Mouse (Mus musculus) ovary, postnatal 36 days (tissue): Measurements from ENCODE around the gene Fbxo3.
"Not testable (repeated sequence)": the region's sequence is repeated elsewhere in the genome, so short reads cannot be mapped to it uniquely, and the experiment has no call there.

Source experiments
- DNase-seq: peaks from one replicate; pipeline ENCODE4 v3.0.0; 2022; ENCODE audit warnings: low spot score, mixed read lengths

The Fbxo3 gene

DNA sequence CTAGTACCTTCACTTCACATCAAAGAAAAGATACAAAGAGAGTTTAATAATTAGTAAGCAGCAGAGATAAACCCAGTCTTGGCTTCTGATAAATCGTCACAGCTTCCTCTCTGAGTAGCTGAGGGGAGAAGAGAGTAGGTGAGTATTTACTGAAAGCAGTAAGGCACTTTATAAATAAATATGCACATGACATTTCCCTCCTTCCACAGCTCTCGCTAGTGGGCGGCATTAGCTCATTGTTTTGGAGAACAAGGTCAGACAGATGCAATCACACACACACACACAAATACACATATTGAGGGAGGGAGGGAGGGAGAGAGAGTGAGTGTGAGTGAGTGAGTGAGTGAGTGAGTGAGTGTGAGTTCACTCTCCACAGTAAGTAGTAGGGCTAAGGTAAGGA is 8.8 kb downstream of the Fbxo3 start:
- DNase-seq, result no peak

DNA sequence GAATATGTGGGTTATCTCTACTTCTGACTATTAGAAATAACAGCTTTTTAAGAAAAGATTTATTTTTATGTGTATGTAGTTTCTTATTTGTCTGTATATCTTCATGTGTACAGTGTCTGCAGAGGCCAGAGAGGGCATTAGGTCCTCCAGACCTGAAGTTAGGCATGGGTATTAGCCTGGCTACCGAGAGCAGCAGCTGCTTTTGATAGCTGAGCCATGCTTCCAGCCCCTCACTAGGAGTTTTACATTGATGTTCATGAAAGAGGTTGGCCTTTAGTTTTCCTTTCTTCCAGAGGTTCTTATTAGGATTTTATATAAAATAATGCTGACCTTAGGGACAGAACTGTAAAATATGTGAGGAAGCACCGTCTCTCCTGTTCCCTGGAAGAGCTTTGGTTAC is 10.7 kb downstream of the Fbxo3 start:
- DNase-seq, result no peak

- DNase-seq, result no peak
These were observed 14.1 kb downstream of the Fbxo3 start for GRCm38 (mm10) chr2:104041632-104042031.

DNA sequence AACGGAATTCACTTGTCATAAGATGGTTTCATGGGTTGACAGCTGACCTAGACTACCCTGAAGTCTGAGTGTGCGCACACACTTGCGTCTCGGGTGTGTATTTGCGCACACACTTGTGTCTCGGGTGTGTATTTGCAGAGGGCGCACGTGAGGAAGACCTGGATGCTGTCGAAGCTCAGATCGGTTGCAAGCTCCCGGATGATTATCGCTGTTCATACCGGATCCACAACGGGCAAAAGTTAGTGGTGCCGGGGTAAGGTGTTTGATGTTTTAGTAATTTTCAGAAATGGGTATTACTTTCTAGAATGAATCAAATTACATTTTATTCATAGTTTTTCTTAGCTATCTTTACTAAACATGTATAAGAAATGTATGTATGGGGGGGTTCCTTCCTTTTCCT is 15.2 kb downstream of the Fbxo3 start:
- DNase-seq, result no peak

DNA sequence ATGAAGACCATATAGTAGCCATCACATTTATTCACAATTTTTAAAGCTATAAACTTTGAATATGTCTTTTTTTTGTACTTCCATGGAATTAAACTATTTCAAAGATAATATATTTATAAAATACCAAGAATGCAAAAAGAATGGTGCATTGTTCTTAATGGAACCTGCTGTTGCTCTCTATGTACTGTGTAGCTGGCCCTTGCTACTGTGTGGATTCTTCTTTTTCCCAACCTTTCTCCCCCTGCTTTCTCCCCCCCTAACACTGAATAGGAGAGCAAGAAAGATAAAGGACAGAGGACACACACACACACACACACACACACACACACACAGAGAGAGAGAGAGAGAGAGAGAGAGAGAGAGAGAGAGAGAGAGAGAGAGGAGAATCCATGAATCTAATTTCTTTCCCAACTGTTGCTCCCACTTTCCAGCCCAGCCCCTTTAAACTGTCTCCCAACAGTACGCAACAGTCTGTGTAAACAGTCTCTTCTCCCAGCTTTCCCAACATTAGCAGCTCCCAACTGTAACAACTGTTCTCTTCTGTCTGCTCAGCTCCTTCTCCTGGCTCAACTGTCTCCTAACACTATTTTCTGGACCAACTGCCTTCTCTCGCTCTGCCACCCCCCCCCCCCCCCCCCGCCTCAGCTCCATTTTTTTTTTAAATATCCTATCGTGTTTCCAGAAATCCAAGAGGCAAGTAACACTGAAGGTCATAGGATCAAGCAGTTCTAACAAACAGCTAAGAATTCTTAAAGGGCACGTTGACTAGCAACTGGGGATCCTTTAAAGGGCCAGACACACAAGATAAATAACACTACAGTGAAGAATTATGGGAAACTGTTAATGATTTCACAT is 16.3 kb downstream of the Fbxo3 start:
- DNase-seq, result no peak

- DNase-seq, result no peak
These were observed 17.1 kb downstream of the Fbxo3 start for GRCm38 (mm10) chr2:104044479-104045080.

DNA sequence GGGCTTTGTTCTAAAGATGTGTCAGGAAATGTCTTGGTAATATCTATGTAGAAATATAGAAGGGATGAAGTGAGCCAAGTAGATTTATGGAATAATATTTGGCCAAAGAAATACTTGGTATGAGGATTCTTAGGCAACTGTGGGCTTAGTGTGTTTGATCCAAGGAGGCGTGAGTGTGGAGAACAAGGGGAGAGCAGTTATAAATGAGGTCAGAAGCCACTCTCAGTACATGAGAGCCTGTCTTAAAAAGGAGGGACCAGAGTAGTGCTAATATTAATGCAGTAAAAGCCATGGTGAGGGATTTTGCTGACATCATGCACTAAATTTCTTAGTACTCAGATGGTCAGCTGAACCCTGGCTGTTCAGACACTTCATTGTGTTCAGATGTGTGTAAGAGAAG is 30.9 kb downstream of the Fbxo3 start:
- no peak for DNase-seq

DNA sequence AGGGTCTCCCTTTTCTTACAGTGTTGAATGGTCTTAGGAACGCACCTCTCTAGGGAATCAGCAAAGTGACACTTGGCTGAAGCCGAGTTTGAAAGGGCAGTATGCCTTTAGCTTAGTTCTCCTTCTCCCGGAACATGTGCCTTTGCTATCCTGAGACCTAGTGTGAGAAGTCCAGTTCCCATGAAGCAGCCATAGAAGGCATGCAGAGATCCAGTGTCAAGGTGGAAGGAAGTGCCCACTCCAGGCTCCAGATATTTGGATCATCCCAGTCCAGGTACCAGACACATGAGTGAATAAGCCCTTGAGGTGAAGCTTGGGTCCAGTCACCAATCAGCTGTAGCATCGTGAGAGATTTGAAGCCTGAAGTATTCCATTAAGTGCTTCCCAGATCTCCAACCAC is 31.4 kb downstream of the Fbxo3 start:
- DNase-seq, result no peak

DNA sequence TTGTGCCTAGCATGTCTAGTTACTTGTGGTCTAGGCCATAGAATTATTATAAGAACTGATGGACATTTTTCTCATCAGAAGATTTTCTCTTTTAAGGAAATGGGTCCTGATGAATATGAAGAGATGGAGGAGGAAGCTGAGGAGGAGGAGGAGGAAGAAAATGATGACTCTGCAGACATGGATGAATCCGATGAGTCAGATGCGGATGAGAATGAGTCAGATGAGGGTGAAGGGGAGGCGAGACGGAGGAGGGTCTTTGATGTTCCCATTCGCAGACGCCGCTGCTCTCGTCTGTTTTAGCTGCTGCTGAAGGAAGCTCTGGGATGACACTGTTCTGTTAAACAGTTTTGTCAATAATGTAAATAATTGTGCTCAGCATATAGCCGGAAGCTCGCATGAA is 32.3 kb downstream of the Fbxo3 start:
- no peak for DNase-seq

DNA sequence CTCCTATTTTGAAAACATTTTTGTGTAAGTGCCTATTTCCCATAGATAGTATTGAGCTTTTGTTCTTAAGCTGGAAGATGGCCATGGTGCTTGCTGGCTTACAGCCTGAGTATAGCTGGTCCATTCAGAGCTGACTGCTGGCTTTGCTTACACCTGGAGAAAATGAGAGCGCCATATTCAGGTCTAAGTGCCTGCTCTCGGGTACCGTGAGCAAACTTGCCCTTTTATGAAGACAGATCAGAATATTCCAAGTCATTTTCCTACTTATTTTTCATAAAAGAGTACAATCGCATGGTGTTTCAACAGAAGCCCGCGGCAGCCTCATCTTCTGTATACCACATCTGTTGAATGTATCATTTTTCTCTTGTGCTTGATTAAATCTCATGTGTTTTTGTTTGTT is 33.5 kb downstream of the Fbxo3 start:
- no peak for DNase-seq

DNA sequence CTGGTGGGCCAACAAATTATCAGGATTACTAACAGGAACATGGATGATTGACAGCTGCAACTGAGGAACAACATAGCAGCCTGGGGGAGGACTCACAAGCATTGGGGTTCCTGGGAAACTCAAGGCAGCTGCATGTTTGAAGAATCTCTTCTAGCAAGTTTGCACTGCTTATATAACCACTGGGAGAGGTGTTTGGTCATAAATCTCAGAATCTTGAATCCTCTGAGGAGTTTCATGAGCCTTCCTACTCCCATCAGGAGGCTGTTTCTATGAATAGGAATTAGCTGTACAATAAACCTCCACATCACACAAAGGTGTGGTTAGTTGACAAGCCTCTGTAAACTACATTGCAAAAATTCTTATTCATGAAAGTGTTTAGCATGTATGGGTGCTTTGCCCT is 35.1 kb downstream of the Fbxo3 start:
- no peak for DNase-seq

DNA sequence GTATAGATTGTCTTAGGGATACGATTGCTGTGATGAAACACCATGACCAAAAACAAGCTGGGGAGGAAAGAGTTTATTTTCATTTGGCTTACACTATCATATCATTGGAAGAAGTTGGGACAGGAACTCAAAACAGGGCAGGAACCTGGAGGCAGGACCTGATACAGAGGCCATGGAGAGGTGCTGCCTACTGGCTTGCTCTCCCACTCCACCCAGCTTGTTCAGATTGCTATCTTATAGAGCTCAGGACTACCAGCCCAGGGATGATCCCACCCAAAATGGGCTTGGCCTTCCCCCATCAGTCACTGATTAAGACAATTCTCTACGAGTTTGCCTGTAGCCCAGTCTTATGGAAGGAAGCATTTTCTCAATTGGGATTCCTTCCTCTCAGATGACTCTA is 36.6 kb downstream of the Fbxo3 start:
- no peak for DNase-seq

- DNase-seq, result not testable (repeated sequence)
These were observed 38.0 kb downstream of the Fbxo3 start, which contains the start of gene Gm10912 for GRCm38 (mm10) chr2:104065526-104065925. TSS of gene Gm10912 (plus strand) at chr2:104065826.

DNA sequence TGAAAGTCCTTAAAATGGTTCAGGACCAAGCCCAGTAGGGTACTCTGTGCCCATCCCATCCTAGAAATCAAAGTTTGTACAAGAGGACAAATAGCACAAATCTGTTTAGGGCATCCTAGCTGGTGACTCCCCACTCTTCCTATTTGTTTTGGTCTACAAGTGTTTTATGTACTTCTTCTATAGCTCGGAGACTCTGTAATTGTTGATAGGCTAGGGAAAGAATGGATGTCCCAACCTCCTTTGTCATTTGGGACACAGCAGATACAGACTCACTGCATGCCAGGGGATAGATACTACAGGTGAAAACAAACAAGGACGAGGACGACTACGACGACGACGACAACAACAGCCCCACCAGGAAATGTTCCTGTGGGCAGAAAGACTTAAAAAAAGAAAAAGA is 40.9 kb downstream of the Fbxo3 start, which contains the start of gene Gm10799:
TSS of gene Gm10799 (minus strand) at position 101 of the 400 bp plus-strand sequence.
- not testable (repeated sequence) for DNase-seq

DNA sequence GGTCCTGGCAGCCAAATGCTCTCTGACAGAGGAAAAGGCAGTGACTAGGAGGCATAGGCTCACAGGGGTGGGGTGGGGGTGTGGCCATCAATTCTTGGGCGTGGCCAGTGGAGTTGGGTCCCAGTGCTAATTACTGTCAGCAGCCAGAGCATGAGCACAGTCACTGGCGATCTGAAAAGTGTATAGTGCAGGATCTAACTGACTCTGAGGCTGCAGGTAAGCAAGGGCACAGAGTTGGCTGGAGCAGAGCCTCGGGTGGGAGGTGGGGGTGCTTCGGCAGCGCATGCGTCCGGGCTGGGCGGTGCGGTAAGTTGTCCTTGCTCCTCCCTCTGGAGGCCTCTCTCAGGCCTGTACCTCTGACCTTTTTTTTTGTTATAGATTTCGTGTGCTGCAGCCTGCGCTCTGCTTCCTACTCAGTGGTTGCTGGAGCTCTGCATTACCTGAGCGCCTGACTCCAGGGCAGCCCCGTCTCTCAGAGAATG is 42.2 kb downstream of the Fbxo3 start, which contains the start of gene Cd59b:
TSS of gene Cd59b (plus strand) at position 146 of the 482 bp plus-strand sequence.
- DNase-seq, result peak; percentile 59

DNA sequence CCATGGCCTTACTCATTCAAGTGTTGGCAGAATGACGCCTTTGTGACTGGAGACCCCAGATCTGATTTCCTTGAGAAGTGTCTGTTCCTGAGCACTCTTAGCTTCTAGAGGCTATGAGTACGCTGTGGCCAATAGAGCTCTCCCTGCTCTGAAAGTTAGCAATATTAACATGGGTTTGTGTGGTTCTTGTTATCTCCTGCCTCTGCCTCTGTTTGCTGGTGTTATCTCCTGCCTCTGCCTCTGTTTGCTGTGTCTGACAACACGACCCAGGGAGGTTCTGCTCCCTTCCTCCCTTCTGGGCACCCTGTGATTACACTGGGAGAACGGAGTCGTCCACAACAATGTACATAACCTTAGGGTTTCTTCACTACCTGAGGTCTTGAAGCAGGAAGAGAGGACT is 50.8 kb downstream of the Fbxo3 start:
- not testable (repeated sequence) for DNase-seq

DNA sequence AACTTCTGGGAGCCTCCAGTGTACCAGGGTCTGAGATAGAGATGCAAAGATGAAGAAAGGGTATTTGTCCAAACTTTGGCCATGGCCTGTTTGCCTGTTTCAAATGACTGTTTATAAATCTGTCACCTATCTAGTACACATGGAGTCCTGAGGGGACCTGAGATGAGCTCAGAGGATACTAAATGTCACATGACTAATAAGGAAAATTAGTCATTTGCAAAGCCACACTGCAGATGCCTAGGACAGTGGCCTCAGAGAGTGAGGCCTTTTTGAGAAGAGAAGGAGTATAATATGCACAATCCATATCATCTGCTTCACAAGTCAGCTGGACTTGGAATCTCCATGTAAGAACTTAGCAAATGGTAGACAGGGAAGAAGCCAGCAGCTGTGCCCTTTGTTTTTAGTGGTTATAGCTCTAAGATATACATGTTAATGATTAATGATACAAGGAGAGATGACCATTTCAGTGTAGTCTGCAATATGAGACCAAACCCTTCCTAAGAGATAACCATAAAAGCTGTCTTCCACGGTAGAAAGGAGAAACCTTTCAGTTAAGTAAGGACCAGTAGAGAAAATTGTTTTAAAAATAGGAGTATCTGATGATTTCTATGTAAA is 54.0 kb downstream of the Fbxo3 start:
- DNase-seq, result not testable (repeated sequence)

DNA sequence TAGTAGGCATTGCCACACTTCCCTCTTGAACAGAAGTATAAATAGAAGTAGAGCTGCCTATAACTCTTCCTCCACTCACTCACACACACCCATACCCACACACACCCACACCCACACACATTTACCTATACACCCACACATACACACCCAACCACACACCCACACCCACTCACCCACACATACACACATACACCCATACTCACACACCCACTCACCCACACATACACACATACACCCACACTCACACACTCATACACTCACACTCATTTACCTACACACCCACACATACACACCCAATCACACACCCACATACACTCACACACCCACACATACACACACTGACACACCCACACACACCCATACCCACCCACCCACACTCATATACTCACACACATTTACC is 55.0 kb downstream of the Fbxo3 start:
- DNase-seq, result no peak

GRCm38 (mm10) chr2:104084027-104084426 is 56.5 kb downstream of the Fbxo3 start:
- DNase-seq, result not testable (repeated sequence)

- DNase-seq, result not testable (repeated sequence)
These were observed 60.0 kb downstream of the Fbxo3 start for GRCm38 (mm10) chr2:104087562-104087961.

DNA sequence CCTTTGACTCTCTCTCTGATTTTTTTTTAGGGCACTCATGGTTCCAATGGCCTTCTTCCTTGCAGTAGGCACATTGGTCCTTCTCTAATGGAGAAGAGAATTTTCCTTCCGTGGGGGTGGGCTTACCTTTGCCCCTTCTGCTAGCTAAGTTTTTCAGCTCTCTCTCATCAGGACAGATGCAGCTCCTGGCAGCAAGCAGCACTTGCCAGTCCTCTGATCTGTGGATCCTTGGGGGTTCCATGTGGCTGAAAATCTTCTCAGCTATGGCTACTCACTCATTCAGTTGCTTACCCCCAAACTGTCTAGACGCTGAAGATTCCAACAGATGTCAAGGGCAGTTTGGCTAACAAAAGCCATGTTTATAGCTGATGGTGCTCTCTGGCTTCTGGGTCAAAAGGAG is 65.8 kb downstream of the Fbxo3 start:
- no peak for DNase-seq

DNA sequence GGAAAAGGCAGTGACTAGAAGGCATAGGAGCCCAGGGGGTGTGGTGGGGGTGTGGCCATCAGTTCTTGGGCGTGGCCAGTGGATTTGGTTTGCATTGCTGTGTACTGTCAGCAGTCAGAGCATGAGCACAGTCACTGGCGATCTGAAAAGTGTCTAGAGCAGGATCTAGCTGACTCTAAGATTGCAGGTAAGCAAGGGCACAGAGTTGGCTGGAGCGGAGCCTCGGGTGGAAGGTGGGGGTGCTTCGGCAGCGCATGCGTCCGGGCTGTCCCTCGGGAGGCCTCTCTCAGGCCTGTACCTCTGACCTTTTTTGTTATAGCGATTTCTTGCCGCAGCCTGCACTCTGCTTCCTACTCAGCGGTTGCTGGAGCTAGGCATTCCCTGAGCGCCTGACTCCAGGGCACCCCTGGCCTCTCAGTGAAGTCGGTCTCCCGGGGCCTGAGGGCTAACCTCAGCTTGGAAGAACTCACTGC is 68.3 kb downstream of the Fbxo3 start, which contains the start of gene Cd59a:
TSS of gene Cd59a (plus strand) at position 61 of the 473 bp plus-strand sequence.
- peak; percentile 76 for DNase-seq
